Mouse (Mus musculus): Measurements from ENCODE around the gene Gata5.

- TF ChIP-seq CTCF (IDR thresholded peaks at IDR 0.05 in 2 of 3, conservative IDR thresholded peaks at IDR 0.05 in 1 of 3; ENCODE audit: control insufficient read depth in 1 of 3, insufficient read depth in 1 of 3, low read depth in 2 of 3, low read length in 3 of 3, poor library complexity in 1 of 3, severe bottlenecking in 1 of 3) (no peak), SIN3A (IDR thresholded peaks at IDR 0.05; ENCODE audit: low read length) (no peak), SMC3 (IDR thresholded peaks at IDR 0.05; ENCODE audit: low read depth, low read length) (no peak), POLR2A (IDR thresholded peaks at IDR 0.05; ENCODE audit: control insufficient read depth in 1 of 2, insufficient read depth in 1 of 2, low read depth in 1 of 2, low read length in 2 of 2, poor library complexity in 1 of 2) (no peak), ELF1 (IDR thresholded peaks at IDR 0.05; ENCODE audit: low read depth, low read length) (no peak), BHLHE40 (IDR thresholded peaks at IDR 0.05; ENCODE audit: borderline replicate concordance, low read depth, low read length) (no peak), EP300 (IDR thresholded peaks at IDR 0.05; ENCODE audit: low read depth in 1 of 2, low read length in 2 of 2) (no peak), CHD1 (IDR thresholded peaks at IDR 0.05; ENCODE audit: low read depth, low read length) (no peak), MAX (IDR thresholded peaks at IDR 0.05; ENCODE audit: low read length) (no peak), GABPA (IDR thresholded peaks at IDR 0.05; ENCODE audit: low read depth, low read length) (no peak), GATA1 (IDR thresholded peaks at IDR 0.05; ENCODE audit: low read depth, low read length) (no peak), ZNF384 (IDR thresholded peaks at IDR 0.05; ENCODE audit: low read depth, low read length) (no peak)
These were observed 28.3 kb upstream of the Gata5 start for GRCm38 (mm10) chr2:180362585-180363433.

Measured in MEL (cell line).